Mouse (Mus musculus) ES-Bruce4 (cell line): ENCODE data around the gene Tmed10.
A peak's percentile ranks its signal among the peaks of the same experiment; 100 is the strongest.

Experiments used
- CTCF ChIP-seq: IDR thresholded peaks from one replicate; pipeline ENCODE4 v1.8.1; 2011; ENCODE audit warnings: low read depth, low read length
- POLR2A ChIP-seq: IDR thresholded peaks from one replicate; pipeline ENCODE4 v1.8.1; 2011; ENCODE audit warnings: low read length; ENCODE audit not compliant: insufficient read depth

- peak; percentile 96 for TF ChIP-seq CTCF
- no peak for TF ChIP-seq POLR2A
Observed at GRCm38 (mm10) chr12:85305247-85305892, 69.3 kb downstream of the Tmed10 start.
